Mouse (Mus musculus) brain, embryonic 14.5 days (tissue): Measurements from ENCODE around the gene Midn. TPM values are rescaled to one million over a fixed set of nuclear protein-coding genes. Genes with fewer than 3 reads are reported as not detected.
A peak's percentile ranks its signal among the peaks of the same experiment; 100 is the strongest.

Source experiments
- DNase-seq: peaks from one replicate; pipeline ENCODE4 v3.0.0-alpha.2; 2011; ENCODE audit warnings: low read depth
- CTCF ChIP-seq: fragments of 200-500 bp; IDR thresholded peaks from 2 replicates; pipeline ENCODE4 v1.5.1; 2012; ENCODE audit warnings: inconsistent platforms, mild to moderate bottlenecking, moderate library complexity, borderline replicate concordance; ENCODE audit not compliant: insufficient read depth, insufficient read length; ENCODE audit errors: extremely low read depth
- POLR2A ChIP-seq: fragments of 200-500 bp; IDR thresholded peaks from 2 replicates; pipeline ENCODE4 v1.6.1; 2012; ENCODE audit warnings: mild to moderate bottlenecking, inconsistent platforms, borderline replicate concordance; ENCODE audit not compliant: poor library complexity, insufficient read depth, insufficient read length, severe bottlenecking; ENCODE audit errors: extremely low read depth
- polyA plus RNA-seq: library from polyadenylated mRNA; depleted of rRNA; stranded (reverse); fragments of >200 nt; gene quantifications from 2 replicates; pipeline ENCODE4 v1.2.3, GENCODE M21; 2012; rRNA removed

Midn gene
- 177 and 213 TPM in 2 replicates for polyA plus RNA-seq

DNA sequence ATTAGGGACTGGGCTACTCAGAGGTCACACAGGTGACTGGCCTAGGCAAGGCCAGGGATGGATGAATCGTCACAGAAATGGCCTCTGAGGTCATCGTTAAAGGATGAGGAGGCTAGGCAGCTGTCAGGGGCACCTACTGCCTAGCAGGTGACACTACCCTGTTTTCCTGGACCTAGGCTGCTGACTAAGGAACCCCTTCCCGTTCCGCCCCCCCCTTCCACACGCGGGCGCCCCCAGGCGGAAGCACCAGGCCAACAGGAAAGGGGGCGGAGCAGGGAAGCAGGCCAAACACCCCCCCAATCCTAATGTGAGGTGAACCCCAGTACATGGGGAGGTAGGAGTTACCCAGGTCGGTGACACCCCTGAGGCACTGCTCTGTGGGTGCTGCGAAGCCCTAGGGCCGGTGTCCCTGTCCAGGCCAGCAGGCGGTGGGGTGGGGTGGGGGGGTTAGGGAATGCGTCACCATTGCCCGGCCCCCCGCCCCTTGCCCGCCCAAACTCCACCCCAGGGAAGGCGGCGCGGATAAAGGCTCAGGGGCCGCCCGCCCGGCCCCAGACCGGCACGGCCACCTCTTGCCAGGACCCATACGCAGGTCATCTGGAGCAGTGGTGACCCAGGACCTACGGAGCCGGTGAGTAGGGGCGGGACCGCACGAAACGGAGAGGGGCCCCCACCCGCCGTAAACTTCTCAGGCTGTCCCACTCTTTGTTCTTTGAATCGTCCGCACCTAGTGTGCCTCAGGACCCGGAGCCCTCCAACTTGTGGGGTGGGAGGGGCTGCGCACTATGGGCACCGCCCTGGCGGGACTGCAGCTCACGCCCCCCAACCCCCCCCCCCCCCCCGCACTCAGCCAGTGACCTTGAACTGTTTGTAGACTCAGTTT lies at the start of gene Midn:
Midn (plus strand) TSS at position 554 of the 883 bp plus-strand sequence.
- peak; percentile 83 for DNase-seq
- peak; percentile 49; the same call in 1 of the 2 replicates for TF ChIP-seq POLR2A
- peak; percentile 53; the same call in 1 of the 2 replicates for TF ChIP-seq CTCF

DNA sequence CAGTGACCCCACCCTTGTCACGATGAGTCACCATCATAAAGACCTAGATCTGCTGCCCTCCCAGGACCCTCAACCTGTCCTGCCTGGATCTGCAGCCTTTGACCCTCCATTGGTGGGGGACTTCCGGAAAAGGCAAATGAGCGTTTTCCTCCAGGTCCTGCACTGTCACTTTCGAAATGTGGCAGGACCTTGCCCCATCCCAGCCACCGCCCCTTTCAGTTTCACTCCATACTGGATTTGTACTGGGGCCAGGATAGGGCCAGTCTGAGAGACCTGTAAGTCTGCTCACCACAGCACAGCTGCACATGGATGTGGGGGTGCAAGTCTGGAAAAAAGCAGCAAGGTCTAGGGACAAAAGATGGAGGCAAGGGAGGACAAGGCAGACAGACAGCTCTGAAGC lies 49.4 kb upstream of the Midn start:
- DNase-seq, result no peak
- no peak for TF ChIP-seq POLR2A
- no peak for TF ChIP-seq CTCF

DNA sequence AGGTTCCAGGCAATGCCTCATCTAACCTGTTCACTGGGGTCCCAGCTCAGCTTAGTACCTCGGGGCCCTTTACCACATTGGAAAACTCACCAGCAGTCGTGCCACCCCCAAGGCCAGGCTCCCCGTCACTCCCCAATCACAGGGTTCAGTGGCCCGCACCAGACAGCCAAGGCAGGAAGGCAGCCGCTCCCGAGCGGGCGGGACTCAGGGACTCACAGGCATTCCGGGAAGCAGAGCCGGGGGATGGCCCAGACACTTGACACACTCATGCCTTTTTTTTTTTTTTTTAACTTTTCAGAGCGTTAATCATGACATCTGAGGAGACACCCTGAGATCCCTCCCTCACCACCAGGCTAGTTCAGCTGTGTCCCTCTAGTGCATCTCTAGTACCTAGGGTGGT lies 47.1 kb upstream of the Midn start:
- DNase-seq, result no peak

DNA sequence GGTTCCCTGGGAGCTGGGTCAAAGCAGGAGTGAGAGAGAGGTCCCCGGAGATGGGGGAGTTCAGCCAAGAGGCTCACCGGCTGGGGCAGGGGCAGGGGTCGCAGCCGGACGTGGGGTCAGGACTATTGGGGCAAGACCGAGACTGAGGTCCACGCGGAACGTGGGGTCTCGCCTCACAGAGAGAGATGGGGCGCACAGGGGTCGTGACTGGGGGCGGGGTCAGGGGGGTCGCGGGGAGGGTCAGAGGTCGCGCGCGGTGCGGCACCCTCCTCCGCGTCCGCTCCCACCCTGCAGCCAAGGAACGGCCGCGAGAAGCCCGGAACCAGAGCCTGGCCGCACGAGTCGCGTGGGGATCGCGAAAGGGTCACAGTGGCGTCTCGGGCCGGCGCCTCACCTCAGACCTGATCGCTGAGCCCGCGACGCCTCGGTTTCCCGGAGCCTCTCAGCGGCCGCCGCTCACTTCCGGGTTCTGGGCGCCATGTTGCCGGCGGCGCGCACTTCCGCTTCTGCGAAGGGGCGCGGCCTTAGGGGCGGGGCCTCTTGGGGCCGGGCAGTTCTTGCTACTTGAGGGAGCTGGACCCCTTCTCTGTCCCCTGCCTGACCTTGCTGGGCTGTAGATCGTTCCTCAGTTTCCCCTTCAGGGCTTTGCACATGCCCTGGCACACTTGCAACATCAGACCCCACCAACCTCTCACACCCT lies 45.7 kb upstream of the Midn start:
- peak; percentile 68 for TF ChIP-seq POLR2A
- no peak for TF ChIP-seq CTCF
- peak; percentile 92 for DNase-seq

More for the DNA sequence above, 47.1 kb upstream of the Midn start:
- no peak for TF ChIP-seq POLR2A
- no peak for TF ChIP-seq CTCF

DNA sequence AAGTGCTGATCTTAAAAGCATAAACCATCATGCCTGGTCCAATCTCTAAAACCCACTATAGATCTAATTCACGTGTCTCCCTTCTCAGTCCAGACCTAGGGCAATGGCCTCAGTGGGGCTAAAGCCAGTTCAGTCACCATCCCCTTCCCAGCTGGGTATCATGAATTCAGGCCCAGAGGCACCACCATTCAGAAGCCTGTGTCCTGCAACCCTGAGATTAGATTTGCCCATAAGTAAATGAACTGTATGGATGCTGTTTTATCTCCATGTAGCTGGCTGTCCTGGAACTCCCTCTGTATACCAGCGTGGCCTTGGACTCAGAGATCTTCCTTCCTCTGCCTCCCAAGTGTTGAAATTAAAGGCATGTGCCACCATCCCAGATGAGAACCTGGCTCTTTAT lies 45.0 kb upstream of the Midn start:
- TF ChIP-seq CTCF (no peak), POLR2A (no peak)
- DNase-seq, result no peak

DNA sequence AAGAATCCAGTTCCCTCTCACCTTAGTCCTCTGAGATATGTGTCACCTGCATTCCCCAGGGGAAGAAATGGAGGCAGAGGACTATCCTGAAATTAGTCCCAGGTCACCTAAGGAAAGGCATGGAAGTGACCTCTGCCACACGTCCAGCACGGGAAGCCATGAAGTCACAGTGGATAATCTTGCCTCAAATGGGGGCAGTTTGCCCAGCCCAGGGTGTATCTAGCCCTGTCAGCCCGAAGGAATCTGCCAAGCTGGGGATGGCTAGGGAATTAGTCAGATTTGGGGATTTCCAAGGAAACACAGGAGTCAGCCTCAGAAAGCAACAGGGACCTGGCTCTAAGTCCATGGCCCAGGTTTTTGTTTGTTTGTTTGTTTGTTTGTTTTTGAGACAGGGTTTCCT lies 43.9 kb upstream of the Midn start:
- TF ChIP-seq CTCF (no peak), POLR2A (no peak)
- DNase-seq, result no peak

DNA sequence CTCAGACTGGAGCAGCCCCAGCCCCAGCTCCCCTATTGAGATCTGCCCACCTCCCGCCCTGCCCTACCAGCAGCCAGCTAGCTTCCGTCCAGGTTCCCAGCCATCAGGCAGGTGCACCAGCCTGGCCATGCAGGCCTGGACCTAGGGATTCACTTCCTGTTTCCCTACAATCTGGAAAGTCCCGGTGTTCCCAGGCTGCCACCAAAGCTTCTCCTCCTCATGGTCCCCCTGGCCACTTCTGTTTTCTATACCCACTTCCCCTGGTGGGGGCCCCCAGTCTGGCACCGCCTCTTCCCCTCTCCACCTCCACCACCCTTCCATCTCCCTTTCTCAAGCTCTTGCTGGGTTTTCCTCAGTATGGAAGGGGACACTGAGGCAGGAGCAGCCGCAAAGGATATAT lies 42.6 kb upstream of the Midn start, which contains the start of gene Sbno2:
Sbno2 (minus strand) TSS at position 112 of the 400 bp plus-strand sequence.
- no peak for TF ChIP-seq CTCF
- TF ChIP-seq POLR2A, result no peak
- no peak for DNase-seq

DNA sequence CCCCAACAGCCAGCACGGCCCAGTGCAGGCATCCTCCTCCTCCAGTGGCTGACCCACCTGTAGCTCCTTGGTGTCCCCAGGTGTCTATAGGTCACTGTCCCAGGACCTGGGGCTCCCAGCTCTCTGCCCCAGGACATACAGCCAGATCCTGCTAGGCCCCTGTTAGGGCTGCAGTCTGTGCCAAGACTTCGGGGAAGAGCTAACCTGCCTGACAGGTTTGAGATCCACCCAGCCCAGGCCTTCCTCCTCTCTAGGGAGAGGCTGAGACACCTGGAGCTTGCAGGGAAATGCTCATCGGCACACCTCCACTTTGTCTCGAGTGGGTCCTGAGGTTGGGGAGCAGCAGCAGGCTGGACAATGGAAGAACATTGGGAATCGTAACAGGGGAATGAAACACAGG lies 42.1 kb upstream of the Midn start:
- DNase-seq, result no peak
- no peak for TF ChIP-seq POLR2A
- no peak for TF ChIP-seq CTCF

DNA sequence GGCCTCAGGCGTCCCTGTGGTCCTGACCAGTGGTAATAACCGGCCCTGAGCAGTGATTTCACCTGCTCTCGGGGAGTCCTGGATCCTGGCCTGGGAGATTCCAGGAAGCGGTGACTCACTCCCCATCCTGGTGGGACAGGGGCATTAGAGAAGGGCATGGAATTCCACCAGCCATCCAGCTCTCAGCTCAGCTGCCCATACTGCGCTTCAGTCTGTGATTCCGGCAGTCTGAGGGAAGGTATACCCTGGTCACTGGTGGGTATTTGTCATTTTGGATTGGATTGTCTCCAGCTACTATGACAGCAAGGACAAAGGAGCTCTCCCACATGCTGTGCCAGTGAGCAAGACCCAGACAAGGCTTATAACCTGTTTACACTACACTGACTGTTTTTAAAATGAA lies 40.4 kb upstream of the Midn start:
- no peak for DNase-seq
- no peak for TF ChIP-seq CTCF
- TF ChIP-seq POLR2A, result no peak

DNA sequence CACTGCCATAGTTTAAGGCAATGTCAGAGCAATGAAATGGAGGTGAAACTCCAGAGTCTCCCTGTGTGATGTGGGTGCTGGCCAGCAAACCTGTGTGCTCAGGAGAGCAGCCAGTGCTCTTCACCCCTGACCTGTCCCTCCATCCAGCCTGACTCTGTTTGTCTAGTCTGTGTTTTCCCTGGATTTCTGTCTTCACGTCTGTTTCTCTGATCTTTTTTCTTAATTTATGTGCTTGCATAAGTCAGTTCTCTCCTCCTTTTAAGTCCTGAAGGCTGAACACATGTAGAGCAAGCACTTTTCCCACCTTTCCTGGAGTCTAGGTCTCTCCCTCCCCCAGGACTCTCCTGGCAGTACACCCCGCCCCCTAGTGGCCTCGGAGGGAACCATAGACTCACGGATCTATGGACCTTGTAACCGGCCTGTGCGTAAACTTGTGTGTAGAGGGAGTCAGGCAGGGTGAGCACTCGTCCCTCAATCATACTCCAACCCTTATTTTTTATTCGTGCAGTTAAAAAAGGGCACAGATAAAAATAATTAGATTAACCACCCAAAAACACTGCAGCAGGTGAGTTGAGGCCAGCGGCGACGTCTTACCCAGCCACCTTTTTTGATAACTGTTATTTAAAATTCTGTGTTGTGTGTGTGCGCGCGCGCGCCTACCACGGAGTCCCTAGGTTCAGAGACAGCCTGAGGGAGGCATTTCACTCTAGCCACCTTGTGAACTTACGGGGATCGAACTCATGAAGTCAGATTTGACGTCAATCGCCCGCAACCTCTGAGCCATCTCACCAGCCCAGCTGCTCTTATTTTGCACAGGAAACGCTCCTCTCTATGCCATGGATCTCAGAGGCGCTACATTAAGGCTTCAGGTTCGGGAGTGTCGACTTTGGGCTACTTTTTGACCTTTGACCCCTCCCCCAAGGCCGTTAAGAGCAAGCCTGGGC lies 33.5 kb upstream of the Midn start:
- TF ChIP-seq CTCF, result peak; percentile 97
- TF ChIP-seq POLR2A, result no peak
- peak; percentile 92 for DNase-seq
